Mouse (Mus musculus) erythroblast, embryonic 14.5 days (primary cell): ENCODE results near the gene Gdpd2.

Source experiments
- GATA1 ChIP-seq: IDR thresholded peaks from 2 replicates; pipeline ENCODE4 v1.6.1; 2012; ENCODE audit warnings: low read length, inconsistent platforms, mixed read lengths
- TAL1 ChIP-seq: IDR thresholded peaks from 3 replicates; pipeline ENCODE4 v1.6.1; 2012; ENCODE audit warnings: low read length, inconsistent platforms, mixed read lengths

DNA sequence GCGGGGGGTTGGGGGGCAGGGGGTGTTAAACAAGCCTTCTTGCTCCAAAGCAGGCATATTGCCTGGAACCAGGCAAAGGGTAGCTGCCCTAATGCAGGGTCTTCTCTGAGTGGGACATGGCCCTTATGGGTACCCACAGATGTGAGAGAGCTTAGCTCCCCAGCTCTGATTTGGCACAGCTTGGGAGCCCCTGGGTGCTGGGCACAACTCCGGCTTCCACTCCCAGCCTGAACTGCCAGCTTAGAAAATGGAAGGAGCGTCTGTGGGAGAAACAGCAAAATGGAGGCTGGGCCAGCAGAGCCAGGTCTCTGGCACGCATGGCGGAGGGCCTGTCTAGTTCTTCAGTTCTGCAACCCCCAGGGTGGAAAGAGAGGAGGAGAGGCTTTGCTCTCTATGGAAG lies 39.6 kb downstream of the Gdpd2 start:
- no peak for TF ChIP-seq GATA1
- TF ChIP-seq TAL1 = no peak
